Mouse (Mus musculus) ES-Bruce4 (cell line): ENCODE data around the gene N4bp1. TPM values are rescaled to one million over a fixed set of nuclear protein-coding genes. Genes with fewer than 3 reads are reported as not detected.

Experiments
- H3K27ac ChIP-seq: 2 replicates; pipeline ENCODE4 v1.5.1; 2012; ENCODE audit warnings: low read length, inconsistent platforms; ENCODE audit not compliant: insufficient read depth
- H3K27me3 ChIP-seq: 2 replicates; pipeline ENCODE4 v1.6.1; 2012; ENCODE audit warnings: mild to moderate bottlenecking, low read length, inconsistent platforms; ENCODE audit not compliant: control insufficient read depth, poor library complexity, insufficient read depth, severe bottlenecking
- H3K36me3 ChIP-seq: 2 replicates; pipeline ENCODE4 v1.6.1; 2012; ENCODE audit warnings: inconsistent platforms, mild to moderate bottlenecking, low read length, moderate library complexity; ENCODE audit not compliant: control insufficient read depth, poor library complexity, insufficient read depth, severe bottlenecking
- H3K4me1 ChIP-seq: one replicate; pipeline ENCODE4 v1.8.1; 2011; ENCODE audit warnings: low read length; ENCODE audit not compliant: control insufficient read depth, insufficient read depth
- H3K4me3 ChIP-seq: 2 replicates; pipeline ENCODE4 v1.5.1; 2011; ENCODE audit warnings: low read depth, mild to moderate bottlenecking, low read length
- H3K9ac ChIP-seq: 2 replicates; pipeline ENCODE4 v1.6.1; 2012; ENCODE audit warnings: low read depth, mild to moderate bottlenecking, inconsistent platforms; ENCODE audit not compliant: poor library complexity, severe bottlenecking
- H3K9me3 ChIP-seq: replicated peaks from 2 replicates; pipeline ENCODE4 v1.6.1; 2012; ENCODE audit warnings: mild to moderate bottlenecking, low read length, inconsistent platforms; ENCODE audit not compliant: control insufficient read depth, poor library complexity, insufficient read depth, severe bottlenecking
- CTCF ChIP-seq: IDR thresholded peaks from one replicate; pipeline ENCODE4 v1.8.1; 2011; ENCODE audit warnings: low read depth, low read length
- EP300 ChIP-seq: IDR thresholded peaks from 2 replicates; pipeline ENCODE4 v1.6.1; 2011; ENCODE audit warnings: low read depth, low read length; ENCODE audit not compliant: insufficient read depth
- POLR2A ChIP-seq: IDR thresholded peaks from one replicate; pipeline ENCODE4 v1.8.1; 2011; ENCODE audit warnings: low read length; ENCODE audit not compliant: insufficient read depth
- polyA plus RNA-seq: library from polyadenylated mRNA; stranded (reverse); fragments of >200 nt; gene quantifications from 2 replicates; pipeline ENCODE4 v1.2.4, GENCODE M21; 2011; ENCODE audit warnings: low read depth; ENCODE audit not compliant: missing spikeins, insufficient read depth, insufficient read length

The N4bp1 gene
- polyA plus RNA-seq, 1 experiment: 80.3 TPM

DNA sequence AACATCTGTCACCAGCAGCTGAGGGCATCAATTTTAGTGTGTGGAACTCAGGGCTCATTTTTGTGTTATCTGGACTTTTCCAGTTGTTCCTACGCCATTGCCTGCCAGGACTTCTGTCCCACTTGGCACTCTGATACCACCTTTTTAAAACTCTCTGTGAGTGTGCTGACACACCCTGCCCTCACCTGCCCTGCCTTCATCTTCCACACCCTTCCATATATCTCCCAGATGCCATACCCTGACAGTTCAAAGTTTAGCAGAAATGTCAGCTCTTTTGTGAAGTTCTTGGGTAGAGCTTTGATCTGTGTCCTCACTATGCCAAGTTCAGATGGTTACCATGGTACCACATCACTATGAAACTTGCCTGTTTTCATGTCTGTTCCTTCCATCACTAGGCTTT, 95.5 kb downstream of the N4bp1 start:
- Histone ChIP-seq H3K27me3 (no peaks in the 10 kb centered on the region), H3K4me3 (no peak overlapping the region), H3K36me3 (no peaks in the 10 kb centered on the region), H3K27ac (no peak overlapping the region), H3K9me3 (no peaks in the 10 kb centered on the region), H3K9ac (no peak overlapping the region), H3K4me1 (no peaks in the 10 kb centered on the region)
- TF ChIP-seq POLR2A (no peak), CTCF (no peak), EP300 (no peak)

DNA sequence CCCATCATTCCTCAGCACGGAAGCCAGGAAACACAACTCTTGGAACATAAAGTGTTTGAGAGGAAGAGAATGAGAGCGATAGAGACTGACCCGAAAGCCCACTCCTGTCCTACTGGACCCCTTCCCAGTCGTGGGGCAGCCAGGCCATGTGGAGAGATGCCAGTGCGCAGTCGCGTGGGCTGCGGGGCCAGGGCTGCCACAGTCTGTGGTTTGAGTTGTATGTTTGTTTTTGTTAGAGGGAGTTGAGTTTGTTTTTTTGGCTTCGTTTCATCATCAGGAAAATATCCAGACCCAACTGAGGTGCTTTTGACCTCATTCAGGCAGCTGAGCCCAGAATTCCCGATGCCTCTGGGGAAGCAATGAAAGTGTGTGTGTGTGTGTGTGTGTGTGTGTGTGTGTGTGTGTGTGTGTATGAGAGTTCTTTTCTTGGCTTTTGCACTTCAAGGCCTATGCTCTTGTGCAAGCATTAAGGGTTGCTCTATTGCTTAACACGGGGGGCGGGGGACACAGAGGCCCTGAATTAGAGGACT, 97.1 kb downstream of the N4bp1 start:
- H3K27me3 ChIP-seq: no peaks in the 10 kb centered on the region
- no peak overlapping the region for H3K9ac ChIP-seq
- TF ChIP-seq POLR2A (no peak), CTCF (no peak), EP300 (no peak)
- no peak overlapping the region for H3K27ac ChIP-seq
- H3K4me1 ChIP-seq: no peaks in the 10 kb centered on the region
- no peaks in the 10 kb centered on the region for H3K36me3 ChIP-seq
- no peaks in the 10 kb centered on the region for H3K9me3 ChIP-seq
- no peak overlapping the region for H3K4me3 ChIP-seq

DNA sequence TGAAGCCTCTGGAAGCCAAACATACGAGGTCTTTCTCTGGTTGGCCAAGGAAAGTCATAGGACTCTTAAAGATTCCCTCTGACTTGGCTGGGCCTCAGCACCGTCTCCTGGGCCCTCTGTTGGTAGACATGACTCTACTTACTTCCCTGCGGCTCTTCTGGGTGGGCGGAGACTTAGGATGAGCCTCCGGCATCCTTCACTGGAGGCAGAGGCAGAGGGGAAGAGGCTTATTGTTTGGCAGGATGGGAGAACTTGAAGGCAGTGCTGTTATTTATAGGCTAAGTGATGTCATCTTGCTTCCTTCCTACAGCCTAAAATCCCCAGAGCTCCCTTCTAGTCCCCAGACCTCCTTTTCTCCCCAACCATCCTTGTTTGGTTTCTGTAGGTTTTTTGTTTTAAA, 98.6 kb downstream of the N4bp1 start:
- H3K27me3 ChIP-seq: no peaks in the 10 kb centered on the region
- no peaks in the 10 kb centered on the region for H3K4me1 ChIP-seq
- H3K9ac ChIP-seq: no peak overlapping the region
- no peak for TF ChIP-seq POLR2A
- TF ChIP-seq CTCF: no peak
- no peak for TF ChIP-seq EP300
- no peak overlapping the region for H3K4me3 ChIP-seq
- no peak overlapping the region for H3K27ac ChIP-seq
- no peaks in the 10 kb centered on the region for H3K36me3 ChIP-seq
- H3K9me3 ChIP-seq: no peaks in the 10 kb centered on the region

DNA sequence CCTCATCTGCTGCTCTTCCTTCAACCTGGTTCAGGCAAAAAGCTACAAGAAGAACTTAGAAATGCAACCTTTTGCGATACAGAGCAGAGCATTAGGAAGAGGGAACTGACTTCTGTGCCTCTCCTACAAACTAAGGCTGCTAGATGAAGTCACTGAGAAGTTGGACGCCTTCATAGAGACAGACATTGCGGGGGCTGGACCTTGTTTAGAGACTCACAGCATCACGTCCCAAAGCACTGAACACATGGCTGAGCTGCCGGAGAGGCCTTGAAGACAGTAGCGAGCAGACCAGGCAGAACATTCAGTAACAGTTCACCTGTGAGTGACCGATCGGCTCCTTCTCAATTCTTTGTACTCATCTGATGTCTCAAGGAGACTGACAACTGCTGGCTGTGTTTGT, 104.0 kb downstream of the N4bp1 start:
- TF ChIP-seq CTCF: no peak
- no peak for TF ChIP-seq EP300
- TF ChIP-seq POLR2A: no peak
- Histone ChIP-seq H3K4me3 (no peak overlapping the region), H3K9me3 (no peaks in the 10 kb centered on the region), H3K27me3 (no peaks in the 10 kb centered on the region), H3K4me1 (no peaks in the 10 kb centered on the region), H3K9ac (no peak overlapping the region), H3K27ac (no peak overlapping the region), H3K36me3 (no peaks in the 10 kb centered on the region)

DNA sequence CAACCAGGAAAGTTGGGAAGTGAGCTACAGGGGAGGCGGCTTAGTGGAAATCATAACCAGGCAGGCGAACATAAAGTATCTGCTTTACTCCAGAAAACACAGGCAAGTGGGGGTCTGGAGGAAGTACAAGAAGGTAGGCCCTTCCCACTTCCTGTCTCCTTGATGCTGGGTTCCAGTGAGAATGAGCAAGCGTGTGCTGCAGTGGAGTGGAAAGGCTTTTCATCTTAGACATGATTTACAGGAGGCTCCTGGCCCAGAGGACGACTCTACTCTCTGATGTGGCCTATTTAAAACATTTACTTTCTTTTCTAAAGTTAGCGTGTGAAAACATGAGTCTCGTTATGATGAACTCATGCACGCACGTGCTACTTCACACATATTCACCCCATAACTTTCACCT, 105.9 kb downstream of the N4bp1 start:
- H3K36me3 ChIP-seq: no peaks in the 10 kb centered on the region
- no peaks in the 10 kb centered on the region for H3K9me3 ChIP-seq
- H3K4me3 ChIP-seq: no peak overlapping the region
- H3K9ac ChIP-seq: no peak overlapping the region
- no peak overlapping the region for H3K27ac ChIP-seq
- TF ChIP-seq EP300 (no peak), CTCF (no peak), POLR2A (no peak)
- H3K27me3 ChIP-seq: no peaks in the 10 kb centered on the region
- H3K4me1 ChIP-seq: no peaks in the 10 kb centered on the region

DNA sequence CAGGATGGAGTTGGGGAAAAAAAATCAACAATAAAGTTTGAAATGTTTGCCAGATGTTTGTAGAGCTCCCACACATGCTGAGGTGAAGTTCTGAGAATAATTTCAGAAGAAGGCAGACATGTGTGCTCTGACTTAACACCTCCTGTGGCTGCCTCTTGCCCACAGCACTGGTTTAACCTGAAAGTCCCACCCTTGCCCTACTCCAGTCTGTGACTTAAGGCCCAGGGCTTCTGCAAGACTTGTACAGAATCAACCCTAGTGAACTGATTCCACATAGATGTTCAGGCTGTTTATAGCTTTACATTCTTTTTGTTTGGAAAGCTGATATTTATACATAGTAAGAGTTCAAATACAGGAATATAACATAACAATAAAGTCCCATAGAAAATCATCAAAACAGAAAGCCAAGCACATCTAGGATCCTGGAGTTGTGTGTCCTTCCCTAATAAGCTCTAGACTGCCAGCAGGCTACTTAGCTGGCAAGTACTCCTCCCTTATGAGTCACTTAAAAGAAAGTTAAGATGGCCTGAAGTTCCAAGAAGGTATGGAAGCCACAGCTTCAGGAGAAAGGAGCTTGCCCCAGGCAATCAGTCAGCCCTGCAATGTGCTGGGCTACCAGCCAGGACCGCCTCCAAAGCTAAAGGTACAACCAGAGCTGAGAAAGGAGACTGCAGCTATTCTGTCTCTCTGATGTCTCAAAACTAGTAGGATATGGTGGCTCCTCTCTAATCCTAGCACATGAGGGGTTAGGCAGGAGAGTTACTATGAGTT, 114.9 kb downstream of the N4bp1 start:
- H3K9me3 ChIP-seq: no peaks in the 10 kb centered on the region
- TF ChIP-seq POLR2A (no peak), CTCF (no peak), EP300 (no peak)
- H3K27ac ChIP-seq: no peak overlapping the region
- H3K4me3 ChIP-seq: no peak overlapping the region
- H3K9ac ChIP-seq: no peak overlapping the region
- no peaks in the 10 kb centered on the region for H3K36me3 ChIP-seq
- no peaks in the 10 kb centered on the region for H3K27me3 ChIP-seq
- no peaks in the 10 kb centered on the region for H3K4me1 ChIP-seq
